Mouse (Mus musculus) cortical plate, adult 2 months (tissue): Measurements from ENCODE around the gene Ep400.

Source experiments
- CTCF ChIP-seq: fragments of 200-500 bp; IDR thresholded peaks from 2 replicates; pipeline ENCODE4 v1.5.1; 2011; ENCODE audit warnings: mild to moderate bottlenecking, control low read depth, low read length; ENCODE audit not compliant: insufficient read depth; ENCODE audit errors: extremely low read depth
- POLR2A ChIP-seq: fragments of 200-500 bp; IDR thresholded peaks from 2 replicates; pipeline ENCODE4 v1.6.1; 2011; ENCODE audit warnings: mild to moderate bottlenecking, low read length, control low read depth; ENCODE audit not compliant: insufficient read depth; ENCODE audit errors: extremely low read depth

- TF ChIP-seq POLR2A: no peak
- no peak for TF ChIP-seq CTCF
Measured at GRCm38 (mm10) chr5:110653686-110654085, 116.8 kb downstream of the Ep400 start.
